Mouse (Mus musculus): ENCODE data around the gene Stk24.

Gene Stk24

DNA sequence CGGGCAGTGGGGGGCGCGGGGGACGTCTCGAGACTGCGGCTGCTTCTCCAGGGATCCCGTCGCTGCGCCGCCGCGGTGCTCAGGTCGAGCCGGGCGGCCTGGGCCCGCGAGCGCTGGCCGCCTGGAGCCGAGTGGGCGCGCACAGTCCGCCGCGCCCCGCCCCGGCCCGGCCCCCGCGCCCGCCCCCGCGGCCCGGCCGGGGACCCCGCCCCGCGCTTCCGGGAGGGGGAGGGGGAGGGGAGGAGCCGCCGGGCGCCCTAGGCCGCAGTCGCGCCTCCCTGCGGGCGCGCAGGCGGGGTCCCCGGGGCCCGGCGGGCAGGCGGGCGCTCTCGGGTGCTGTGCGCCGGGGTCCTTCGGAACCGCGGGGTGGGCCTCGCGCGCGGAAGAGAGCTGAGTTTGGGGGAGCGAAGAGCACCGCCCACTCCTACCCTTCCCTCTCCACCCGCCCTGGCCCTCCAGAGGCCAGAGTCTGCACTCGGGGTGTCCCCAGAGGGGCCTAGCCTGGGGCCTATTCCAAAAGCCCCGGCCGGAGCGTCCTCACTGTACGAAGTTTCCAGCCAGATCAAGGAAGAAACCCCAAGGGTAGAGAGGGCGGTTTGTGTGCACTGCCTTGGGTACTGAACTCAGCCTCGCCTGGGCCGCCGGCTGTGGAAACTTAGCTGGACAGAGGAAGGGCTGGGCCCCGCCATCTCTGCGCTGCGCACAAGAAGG is 540 bp downstream of the Stk24 start:
- peak; percentile 76 to 89 for DNase-seq (ENCODE audit: low spot score in 2 of 2)

DNA sequence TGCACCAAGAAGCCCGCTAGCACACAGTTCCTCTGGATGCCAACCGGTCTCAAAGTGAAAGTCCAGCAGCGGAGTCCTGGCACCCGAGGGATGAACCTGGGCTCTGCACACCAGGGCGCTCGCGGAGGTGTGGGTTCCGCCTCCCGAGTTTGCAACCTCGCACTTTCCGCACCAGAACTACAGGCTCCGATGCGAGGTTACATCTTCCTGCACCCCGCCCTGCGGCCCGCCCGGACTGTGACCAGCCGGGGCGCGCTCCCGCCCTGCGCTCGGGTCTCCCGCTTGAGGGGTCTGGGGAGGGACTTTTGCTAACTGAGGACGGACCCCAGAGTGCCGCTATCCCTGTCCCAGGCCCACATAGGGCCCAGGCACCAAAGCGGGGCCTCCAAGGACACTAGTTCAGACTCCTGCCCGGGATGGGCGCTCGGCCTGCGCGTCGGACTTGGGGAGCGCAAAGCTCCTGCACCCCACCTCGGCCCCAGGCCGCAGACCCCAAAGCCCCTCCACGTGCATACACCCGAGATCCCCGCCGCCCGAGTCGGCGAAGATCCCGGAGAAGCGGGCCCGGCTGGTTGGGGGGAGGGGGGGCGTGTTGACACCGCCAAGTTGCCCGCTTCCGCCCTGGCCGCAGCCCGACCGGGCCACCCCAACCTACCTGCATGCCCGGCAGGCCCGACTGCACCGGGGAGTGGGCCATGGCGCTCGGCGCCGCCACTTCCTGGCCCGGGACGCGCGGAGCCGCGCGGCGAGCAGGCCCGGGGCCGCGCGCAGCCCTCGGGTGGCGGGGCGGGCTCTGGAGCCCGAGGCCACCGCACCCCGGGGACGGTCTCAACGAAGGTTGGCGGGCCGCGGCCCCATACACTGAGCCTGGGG is 1.3 kb downstream of the Stk24 start:
- peak; percentile 63 to 65 for DNase-seq (ENCODE audit: low spot score in 2 of 2)

DNA sequence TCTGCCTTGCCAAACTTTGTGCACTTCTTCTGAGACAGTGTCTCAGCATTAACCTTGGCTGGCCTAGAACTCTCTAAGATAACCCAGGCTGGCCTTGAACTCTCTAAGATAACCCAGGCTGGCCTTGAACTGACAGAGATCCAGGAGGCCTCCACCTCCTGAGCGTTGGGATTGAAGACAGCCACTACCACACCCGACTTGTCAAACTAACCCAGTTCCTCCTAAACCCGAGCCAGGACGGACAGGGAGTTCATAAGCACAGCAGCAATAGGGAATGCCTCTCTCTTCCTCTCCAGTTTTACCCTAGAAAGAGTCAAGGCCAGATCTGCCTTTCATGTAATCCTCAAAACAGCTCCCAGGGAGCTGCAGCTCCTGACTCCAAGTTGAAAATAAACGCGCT is 3.2 kb downstream of the Stk24 start:
- DNase-seq (ENCODE audit: low spot score in 2 of 2): no peak

DNA sequence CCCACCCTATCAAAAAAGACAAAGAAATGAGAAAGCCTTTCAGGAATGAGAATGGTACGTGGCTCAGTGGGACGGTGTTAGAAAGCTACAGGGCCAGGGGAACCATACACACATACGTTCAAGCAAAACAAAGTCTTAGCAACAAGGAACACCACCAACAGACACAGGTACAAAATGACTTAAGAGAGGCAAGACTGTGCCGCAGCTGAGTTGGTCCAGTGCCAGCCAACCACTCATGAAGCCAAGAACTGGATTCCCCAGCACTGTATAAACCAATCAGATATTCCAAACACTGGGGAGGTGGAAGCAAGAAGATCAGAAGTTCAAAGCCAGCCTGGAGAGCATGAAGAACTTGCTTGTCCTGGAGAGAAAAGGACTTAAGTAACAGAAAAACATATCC is 5.9 kb downstream of the Stk24 start:
- DNase-seq (ENCODE audit: low spot score in 2 of 2): no peak

DNA sequence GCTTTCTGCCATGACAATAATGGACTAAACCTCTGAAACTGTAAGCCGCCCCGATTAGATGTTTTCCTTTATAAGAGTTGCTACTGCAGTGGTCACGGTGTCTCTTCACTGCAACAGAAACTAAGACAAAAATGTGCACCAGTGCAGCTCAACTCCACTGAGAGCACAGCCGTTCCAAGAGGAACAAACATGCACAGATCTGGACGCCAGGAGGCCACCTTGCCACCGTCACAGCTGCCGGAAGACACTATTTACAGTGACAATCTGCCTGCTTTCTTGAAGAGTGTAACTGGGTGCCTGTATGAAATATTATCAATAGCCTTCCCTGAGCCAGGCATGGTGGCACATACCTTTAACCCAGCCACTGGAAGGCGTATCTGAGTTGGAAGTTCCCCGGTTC is 6.8 kb downstream of the Stk24 start:
- DNase-seq (ENCODE audit: low spot score in 2 of 2): peak in 1 of 2 experiments; percentile 22

DNA sequence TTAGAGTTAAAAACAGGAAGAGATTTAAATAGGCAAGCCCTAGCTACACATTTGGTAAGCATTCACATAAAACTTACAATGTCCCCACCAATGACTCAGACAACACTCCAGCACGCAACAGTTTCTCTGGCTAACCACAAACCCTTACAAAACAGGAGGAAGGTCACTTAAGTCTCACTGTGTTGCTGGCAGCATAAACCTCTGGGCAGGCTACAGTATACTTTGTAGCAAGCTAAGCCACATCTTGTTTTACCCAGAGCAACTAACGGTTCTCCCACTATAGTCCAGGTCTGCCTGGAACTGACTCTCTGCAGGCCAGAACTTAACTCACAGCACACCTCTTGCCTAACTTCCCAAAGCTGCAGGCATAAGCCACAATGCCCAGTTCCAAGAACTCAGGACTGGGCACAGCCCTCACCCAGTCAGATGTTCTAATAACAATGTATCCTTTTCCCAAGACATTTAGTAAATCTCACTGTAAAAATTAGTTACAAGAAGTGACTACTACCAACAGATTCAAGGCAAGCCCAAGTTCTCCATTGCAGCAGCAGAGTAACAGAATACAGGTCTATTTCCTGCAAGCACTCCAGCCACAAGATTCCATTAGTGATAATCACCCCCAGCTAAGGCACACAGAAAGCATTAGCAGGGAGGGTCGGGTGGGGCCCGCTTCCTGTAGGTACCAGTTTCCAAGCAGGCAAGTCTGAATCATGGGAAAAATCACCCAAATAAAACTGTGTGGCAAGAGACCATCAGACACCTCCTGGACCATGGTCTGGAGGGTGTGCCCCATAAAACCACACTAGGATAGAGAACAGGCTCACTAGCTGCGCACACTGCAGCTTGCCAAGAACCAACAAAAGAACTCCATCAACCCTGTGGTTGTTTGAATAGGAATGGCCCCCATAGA is 7.6 kb downstream of the Stk24 start:
- no peak for DNase-seq (ENCODE audit: low spot score in 2 of 2)

DNA sequence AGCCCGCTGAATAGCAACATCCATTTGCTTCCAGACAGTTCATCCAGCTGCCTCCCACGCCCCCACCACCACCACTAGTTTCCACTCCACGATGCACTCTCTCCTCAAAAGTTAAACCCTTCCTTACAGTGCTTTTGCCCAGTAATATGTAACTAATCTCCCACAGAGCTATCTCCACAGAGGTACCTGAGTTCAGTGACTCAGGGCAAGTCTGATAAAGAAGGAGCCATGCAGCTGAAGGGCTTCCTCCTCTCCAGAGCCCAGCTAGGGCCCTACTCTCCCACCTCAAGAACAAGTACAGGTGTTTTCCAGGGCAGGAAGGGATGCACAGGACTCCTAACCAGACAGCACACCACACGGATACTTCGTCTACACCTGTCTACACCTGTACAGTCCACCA is 10.4 kb downstream of the Stk24 start:
- DNase-seq (ENCODE audit: low spot score in 2 of 2): no peak

DNA sequence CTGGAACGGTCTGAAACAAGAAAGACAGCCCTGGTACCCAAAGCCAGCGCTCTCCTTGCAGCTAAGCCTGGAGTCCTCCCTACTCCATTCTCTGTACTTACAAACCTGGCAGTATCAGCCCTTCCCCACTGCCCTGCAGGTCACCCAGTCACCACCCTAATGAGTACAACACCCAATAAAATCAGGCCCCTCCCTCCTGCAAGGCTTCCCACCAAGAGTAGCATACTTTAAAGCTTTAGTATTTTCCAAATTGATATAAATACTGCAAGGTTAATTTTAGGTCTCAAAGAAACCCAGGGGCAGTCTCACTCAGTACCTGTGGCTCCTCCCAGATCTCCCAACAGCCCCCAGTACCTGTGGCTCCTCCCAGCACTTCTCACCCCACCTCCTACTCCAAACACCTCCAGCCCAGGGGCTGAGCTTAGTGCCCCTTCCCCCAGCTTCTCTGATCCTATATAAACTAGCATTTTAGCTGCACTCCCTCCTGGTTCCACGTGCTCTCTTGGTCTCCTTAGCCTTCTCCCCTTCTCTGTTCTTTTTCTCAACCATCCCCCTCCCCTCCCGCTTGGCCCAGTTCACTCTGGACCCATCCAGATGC is 11.6 kb downstream of the Stk24 start:
- DNase-seq (ENCODE audit: low spot score in 2 of 2): no peak

DNA sequence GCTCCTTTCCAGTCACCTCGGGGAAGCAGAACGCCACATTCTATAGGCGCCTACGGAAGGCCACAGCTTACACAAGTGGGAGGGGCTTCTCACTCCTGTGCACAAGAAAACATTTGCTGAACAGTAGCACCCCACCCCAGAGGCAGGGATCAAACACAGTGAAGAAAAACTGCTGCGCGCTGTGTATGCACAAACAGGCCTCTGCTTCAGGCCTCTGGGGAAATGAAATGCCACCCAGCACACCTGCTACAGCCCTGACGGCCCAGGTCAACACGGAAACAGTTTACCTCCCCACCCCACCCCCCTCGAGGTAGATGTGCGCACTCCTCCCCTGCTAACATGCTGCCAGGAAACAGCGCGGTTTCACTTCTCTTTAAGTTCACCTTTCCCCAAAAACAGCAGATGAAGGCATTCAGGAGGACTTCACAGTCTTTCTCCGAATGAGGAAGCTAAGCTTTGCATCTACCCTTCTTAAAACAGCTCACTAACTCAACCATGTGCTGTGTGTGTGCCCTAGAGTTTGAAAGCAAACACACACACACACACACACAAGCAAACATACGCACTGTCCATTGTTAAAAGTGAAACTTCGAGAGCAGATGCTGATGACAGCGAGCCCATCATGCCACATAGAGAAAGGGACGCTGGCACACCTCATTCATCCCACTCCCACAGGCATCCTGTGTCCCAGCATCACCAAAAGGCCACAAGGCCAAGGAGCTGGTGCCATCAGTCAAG is 13.7 kb downstream of the Stk24 start:
- DNase-seq (ENCODE audit: low spot score in 2 of 2): peak; percentile 60 to 61

DNA sequence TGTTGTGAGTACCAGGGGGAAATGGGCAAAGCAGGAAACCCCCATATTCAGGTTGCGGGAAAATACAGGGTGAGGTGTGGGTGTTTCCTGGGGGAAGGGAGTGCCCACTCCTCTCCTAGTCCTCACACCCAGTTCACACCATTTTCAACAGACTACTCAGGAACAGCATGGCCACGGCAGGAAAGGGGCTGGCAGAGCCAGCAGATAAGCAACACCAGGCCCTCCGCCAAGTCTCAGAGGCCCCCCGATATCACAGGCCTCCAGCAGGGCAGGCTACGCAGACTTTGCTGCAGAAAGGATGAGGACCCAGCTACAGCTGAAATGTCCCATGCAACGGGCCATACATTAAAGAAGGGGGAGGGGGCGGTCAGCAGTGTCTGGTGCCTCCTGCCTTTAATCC is 14.4 kb downstream of the Stk24 start:
- DNase-seq (ENCODE audit: low spot score in 2 of 2): no peak

DNA sequence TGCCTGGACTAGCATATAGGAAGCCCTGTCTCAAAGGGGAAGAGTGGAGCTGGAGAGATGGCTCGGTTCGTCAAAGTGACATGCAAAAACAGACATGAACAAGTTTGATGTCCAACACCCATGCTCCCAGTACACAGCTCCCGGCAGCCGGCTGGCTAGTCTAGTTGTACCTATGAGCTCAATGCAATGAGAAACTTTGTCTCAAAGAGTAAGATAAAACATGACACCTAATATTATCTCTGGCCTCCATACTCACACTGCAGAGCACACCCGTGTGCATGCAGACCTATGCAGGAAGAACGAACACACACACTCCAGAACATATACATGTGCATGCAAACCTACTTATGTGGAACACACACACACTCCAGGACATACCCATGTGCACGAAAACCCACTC is 15.5 kb downstream of the Stk24 start:
- DNase-seq (ENCODE audit: low spot score in 2 of 2): no peak

DNA sequence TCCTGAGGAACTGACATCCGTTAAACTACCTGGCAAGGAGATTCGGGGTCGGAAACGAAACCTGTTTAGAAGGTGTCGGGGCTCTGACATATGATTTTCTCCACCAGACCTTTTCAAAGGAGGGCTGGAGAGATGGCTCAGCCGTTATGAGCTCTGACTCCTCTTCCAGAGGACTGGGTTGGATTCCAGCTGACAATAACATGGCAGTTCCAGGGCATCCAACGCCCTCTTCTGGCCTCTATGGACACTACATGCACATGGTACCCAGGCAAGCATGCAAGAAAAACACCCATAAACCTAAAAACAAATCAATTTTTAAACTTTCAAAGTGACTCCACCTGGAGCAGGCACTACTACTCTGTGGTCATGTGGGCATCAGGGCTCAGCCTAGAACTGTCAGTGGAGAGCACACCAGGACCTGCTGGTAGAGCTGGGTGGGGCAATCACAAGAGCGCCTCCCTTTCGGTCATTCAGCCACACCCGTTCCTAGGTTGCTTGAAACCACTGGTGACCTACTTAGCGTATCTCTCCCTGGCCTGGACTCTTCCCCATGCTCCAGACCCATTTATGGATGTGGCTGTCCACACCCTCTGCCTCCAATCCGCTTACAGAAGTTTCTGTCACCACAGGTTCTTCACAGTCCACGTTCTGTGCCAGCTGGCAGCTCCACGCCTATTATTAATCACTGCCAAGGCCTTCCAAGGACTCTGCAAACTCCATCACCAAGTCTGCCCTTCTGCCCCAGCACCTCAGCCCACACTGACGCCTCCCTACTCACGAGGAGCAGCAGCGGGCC is 18.3 kb downstream of the Stk24 start:
- no peak for DNase-seq (ENCODE audit: low spot score in 2 of 2)

DNA sequence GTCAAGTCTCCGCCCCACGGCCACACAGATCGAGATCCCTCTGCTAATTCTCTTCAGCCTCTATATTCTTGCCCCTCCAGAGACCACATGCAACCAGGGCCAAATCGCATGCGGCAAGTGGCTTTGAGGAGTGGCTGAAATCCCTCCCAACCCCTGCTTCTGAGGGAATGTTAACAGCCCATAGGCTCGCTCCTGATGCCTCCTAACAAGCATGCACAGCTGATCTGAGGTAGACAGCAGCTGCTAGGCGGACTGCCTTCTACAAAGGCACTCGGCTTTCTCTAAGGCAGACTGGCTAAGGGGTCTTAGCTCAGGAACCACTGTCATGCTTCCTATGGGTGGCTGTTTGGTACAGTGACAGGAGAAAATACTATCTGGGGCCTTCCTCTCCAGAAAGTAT is 20.0 kb downstream of the Stk24 start:
- no peak for DNase-seq (ENCODE audit: low spot score in 2 of 2)

DNA sequence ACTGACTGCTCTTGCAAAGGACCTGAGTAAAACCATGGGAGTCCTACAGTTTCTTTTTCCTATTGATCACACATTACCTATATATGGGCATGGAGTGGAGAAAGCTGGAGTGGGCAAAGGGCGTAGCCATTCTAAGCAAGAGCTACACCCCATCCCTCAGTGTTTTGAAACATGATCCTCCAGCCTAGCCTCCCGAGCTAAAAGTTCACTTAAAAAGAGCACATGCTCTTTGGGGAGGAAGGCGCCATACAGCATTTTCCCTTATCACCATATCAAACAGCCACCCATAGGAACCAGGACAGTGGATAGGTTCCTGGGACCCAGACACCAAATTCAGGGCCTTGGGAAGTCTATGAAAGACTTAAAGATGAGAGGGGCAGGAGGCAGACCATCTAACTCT is 20.8 kb downstream of the Stk24 start:
- DNase-seq (ENCODE audit: low spot score in 2 of 2): no peak

DNA sequence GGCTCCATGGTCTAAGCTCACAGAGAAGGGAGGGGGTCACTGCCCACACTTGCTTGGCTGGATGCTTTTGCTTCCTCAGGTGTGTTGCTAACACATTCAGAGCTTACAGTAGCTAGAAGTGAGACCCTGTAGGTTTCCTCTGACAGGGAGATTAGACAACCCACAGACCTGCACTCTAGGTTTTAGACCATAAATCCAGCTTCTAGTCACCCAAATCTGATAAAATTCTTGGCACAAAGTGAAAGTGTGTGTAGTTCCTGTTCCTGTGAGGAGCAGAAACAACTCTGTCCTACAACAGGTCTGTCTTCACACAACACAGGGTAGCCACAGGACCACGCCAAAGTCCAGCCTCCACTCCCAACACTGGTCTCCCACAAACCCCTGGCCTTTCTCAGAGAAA is 21.5 kb downstream of the Stk24 start:
- no peak for DNase-seq (ENCODE audit: low spot score in 2 of 2)

DNA sequence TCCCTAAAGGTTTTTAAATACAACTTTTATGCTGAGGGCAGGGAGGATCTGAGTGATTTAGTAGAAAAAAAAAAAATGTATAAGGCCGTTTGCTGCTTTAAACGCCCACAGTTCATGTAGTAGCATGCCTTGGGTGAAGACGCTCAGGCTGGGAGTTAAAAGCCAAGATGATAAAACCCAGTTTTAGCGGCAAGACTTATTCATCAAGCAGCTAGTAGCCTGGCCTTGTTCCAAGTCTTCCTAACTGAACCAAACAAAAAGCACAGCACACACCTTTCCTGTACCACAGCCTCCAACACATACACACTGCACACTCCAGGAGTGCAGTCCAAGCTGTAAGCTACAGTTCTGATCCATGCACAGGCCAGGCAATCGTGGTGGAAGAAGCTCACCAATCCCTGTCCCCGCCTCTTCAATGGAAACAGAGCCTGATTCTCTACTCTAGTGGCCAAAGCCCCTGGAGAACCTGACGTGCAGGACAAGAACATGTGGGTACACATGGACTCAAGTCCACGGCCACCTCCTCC is 23.4 kb downstream of the Stk24 start:
- DNase-seq (ENCODE audit: low spot score in 2 of 2): no peak

DNA sequence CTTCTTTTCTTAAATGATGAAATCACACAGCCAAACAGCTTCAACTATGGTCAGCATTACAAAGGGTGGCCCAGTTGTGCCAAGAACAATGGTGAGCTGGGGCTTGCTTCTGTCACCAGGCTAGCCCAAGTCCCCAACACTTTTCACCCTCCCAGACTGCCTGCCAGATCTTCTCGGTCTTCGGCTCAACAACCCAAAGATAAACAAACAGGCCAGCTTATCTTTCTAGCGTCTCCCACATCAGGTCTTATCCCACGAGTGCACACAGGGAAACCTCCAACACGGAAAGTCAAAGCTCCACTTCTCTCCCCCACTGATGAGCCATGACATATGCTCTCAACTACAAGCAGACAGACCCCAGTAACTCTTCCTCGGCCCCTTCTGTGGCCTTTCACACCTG is 24.1 kb downstream of the Stk24 start:
- no peak for DNase-seq (ENCODE audit: low spot score in 2 of 2)

DNA sequence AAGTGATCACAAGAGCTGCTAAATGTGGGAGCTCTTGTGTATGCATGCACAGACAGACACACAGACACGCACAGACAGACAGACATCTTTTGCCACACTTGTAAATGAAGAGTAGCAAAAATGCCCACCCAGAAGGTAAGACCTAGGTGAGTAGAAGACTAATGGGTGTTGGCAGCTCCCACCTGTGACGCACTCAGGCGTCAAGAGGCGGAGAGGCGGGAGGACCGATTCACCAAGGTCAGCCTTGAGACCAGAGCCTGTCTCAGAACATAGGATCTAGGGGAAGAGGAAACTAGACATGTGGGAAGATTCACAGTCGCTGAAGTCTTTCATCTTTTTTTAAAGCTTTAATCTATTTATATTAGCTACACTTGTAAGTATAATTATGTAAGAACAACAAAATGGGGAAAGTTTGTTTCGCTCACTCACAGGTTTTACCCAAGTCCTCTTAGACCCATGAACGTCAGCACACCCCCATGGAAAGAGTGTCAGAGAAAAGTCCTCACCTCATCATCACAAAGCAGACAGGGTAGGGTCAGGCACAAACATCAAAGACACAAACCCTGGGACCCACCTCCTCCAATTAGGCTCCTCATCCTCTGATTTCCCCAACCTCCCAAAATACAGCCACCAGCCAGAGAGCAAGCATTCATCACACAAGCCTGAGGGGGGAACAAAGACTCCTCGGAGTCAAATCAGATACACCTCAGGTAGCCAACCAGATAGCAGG is 26.0 kb downstream of the Stk24 start:
- DNase-seq (ENCODE audit: low spot score in 2 of 2): no peak

DNA sequence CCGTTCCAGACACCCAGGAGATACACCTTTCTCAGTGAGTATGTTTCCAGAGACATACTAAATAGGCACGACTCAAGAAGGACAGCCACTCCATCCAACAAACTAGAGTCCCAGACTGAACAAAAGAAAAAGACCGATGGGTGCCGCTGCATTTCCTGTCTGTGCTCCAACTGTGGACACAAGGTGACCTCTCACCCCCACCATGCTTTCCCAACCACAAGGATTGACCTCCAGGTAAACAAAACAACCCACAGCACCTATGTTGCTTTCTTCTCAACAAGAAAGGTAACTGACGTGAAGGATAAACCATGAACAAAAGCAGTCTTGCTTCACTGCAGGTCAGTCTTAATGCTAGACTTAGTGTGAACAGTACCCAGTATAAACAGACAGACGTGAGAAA is 27.1 kb downstream of the Stk24 start:
- DNase-seq (ENCODE audit: low spot score in 2 of 2): no peak
